Mouse (Mus musculus) G1E (cell line): ENCODE data around the gene Ugt1a10.

Experiments
- CTCF ChIP-seq: IDR thresholded peaks from 2 replicates; pipeline ENCODE4 v1.5.1; 2012; ENCODE audit warnings: low read depth, low read length, inconsistent platforms, mixed read lengths
- GATA1 ChIP-seq: IDR thresholded peaks from 2 replicates; pipeline ENCODE4 v1.6.1; 2012; ENCODE audit warnings: borderline replicate concordance, low read length, inconsistent platforms, mixed read lengths
- POLR2AphosphoS5 ChIP-seq: IDR thresholded peaks from 2 replicates; pipeline ENCODE4 v1.6.1; 2012; ENCODE audit warnings: low read depth, low read length, inconsistent platforms; ENCODE audit not compliant: insufficient replicate concordance
- TAL1 ChIP-seq: conservative IDR thresholded peaks from 2 replicates; pipeline ENCODE4 v1.6.1; 2012; ENCODE audit warnings: low read depth, low read length, inconsistent platforms, mixed read lengths

DNA sequence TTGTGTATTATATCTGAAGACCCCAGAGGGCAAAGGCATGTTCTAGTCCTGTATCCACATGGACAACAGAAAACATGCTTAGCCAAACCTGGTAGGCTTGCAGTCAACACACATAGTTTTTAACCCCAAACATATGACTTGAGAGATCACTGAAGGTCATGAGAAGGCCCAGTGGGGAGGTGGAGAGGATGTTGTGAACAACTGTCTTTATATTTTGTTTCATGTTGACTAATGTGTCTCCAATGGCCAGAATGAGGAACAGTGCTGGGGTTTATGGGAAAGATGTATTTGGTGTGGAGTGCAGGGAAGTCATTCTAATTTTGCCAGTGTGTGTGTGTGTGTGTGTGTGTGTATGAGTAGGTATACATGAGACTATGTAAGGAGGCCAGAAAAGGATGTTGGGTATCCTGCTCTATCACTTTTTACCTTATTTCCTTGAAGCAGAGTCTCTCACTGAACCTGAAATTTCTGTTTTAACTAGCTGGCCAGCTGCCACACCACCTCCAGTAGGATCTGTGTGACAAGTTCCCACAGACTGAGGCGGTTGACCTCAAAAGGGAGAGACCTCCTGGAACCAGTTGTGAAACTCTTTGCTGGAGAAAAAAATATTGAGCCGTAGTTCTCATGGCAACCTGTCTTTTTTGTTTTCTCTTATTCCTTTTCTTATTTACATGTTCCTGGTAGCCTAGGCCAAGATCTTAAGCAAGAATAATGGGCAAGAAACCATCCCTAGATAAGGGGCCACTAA, 169.0 kb downstream of the Ugt1a10 start:
- no peak for TF ChIP-seq CTCF
- no peak for TF ChIP-seq GATA1
- TF ChIP-seq TAL1, result no peak
- TF ChIP-seq POLR2AphosphoS5, result no peak
